Mouse (Mus musculus): ENCODE results near the gene Mogat1.

DNA sequence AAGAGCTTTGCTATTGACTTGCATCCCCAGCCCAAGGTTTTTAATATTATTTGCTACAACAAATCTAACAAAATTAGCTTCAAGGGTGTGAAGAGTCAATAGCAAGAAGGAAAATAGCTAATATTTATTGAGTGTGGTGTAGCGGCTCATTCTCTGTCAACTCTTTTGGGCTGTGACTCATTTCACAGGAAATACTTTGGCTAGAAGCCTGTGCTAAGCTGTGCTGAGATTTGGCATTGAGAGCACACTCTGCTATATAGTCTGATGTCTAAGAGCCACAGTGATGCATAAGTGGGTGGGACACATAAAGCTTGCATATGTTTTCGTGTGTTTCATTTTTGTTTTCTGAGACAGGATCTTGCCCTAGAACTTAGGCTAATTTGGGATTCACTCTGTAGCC is 74.3 kb downstream of the Mogat1 start:
- TF ChIP-seq GATA1 (IDR thresholded peaks at IDR 0.05; ENCODE audit: borderline replicate concordance, low read length) (no peak), FLI1 (IDR thresholded peaks at IDR 0.05; ENCODE audit: low read length) (no peak)

Data from megakaryocyte, embryonic 14.5 days (primary cell).